Mouse (Mus musculus): ENCODE results near the gene Txndc12.

DNA sequence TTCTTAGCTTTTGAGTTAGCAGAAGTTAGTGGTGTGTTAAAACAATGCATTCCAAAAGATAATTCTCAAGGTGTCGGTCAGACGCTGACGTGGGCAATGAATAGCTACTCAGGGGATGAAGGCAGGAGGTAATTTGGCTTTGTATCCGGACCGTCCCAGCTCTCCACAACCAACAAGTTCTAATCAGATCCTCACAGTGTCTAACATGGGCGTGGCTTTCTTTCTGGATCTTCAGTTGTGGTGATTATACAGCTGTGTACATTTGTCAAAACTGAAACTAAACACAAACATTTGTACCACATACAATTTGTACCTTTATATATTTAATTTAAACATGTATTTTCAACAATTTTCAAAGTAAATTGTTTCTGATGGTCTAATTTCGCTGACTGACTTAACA lies 32.4 kb downstream of the Txndc12 start:
- no peak for TF ChIP-seq CTCF (IDR thresholded peaks at IDR 0.05; ENCODE audit: low read depth)
- TF ChIP-seq EP300 (IDR thresholded peaks at IDR 0.05; ENCODE audit: low read depth) = no peak

Measured in heart, postnatal 0 days (tissue).